Mouse (Mus musculus): ENCODE measurements around the gene Doc2a.

Doc2a gene

GRCm38 (mm10) chr7:126847116-126847420 is at the start of gene Doc2a:
Doc2a (plus strand) TSS chr7:126847416.
- no peak for DNase-seq (ENCODE audit: low read depth)

- DNase-seq (ENCODE audit: low read depth) = no peak
Measured at GRCm38 (mm10) chr7:126798127-126799049, 48.8 kb upstream of the Doc2a start.

GRCm38 (mm10) chr7:126799050-126799467 is 48.2 kb upstream of the Doc2a start:
- DNase-seq (ENCODE audit: low read depth) = peak; percentile 97

GRCm38 (mm10) chr7:126799468-126800268 is 47.5 kb upstream of the Doc2a start:
- DNase-seq (ENCODE audit: low read depth) = peak; percentile 70

GRCm38 (mm10) chr7:126800269-126801056 is 46.8 kb upstream of the Doc2a start:
- DNase-seq (ENCODE audit: low read depth) = no peak

GRCm38 (mm10) chr7:126801057-126801422 is 46.2 kb upstream of the Doc2a start:
- no peak for DNase-seq (ENCODE audit: low read depth)

- no peak for DNase-seq (ENCODE audit: low read depth)
Measured at GRCm38 (mm10) chr7:126802134-126802889, 44.9 kb upstream of the Doc2a start.

- no peak for DNase-seq (ENCODE audit: low read depth)
Measured at GRCm38 (mm10) chr7:126803181-126803580, 44.0 kb upstream of the Doc2a start.

- DNase-seq (ENCODE audit: low read depth) = no peak
Measured at GRCm38 (mm10) chr7:126803751-126804150, 43.5 kb upstream of the Doc2a start.

GRCm38 (mm10) chr7:126806956-126807355 is 40.3 kb upstream of the Doc2a start:
- no peak for DNase-seq (ENCODE audit: low read depth)

GRCm38 (mm10) chr7:126807405-126807804 is 39.8 kb upstream of the Doc2a start:
- DNase-seq (ENCODE audit: low read depth) = no peak

- DNase-seq (ENCODE audit: low read depth) = no peak
Measured at GRCm38 (mm10) chr7:126808703-126809455, 38.3 kb upstream of the Doc2a start.

GRCm38 (mm10) chr7:126809723-126810369 is 37.4 kb upstream of the Doc2a start:
- no peak for DNase-seq (ENCODE audit: low read depth)

GRCm38 (mm10) chr7:126815726-126816222 is 31.4 kb upstream of the Doc2a start:
- DNase-seq (ENCODE audit: low read depth) = no peak

GRCm38 (mm10) chr7:126816494-126816893 is 30.7 kb upstream of the Doc2a start:
- DNase-seq (ENCODE audit: low read depth) = no peak

GRCm38 (mm10) chr7:126817595-126817994 is 29.6 kb upstream of the Doc2a start:
- no peak for DNase-seq (ENCODE audit: low read depth)

- DNase-seq (ENCODE audit: low read depth) = no peak
Measured at GRCm38 (mm10) chr7:126818818-126819217, 28.4 kb upstream of the Doc2a start.

GRCm38 (mm10) chr7:126821835-126822511 is 25.2 kb upstream of the Doc2a start:
- DNase-seq (ENCODE audit: low read depth) = peak; percentile 86

- DNase-seq (ENCODE audit: low read depth) = no peak
Measured at GRCm38 (mm10) chr7:126822741-126823140, 24.5 kb upstream of the Doc2a start.

Data from c-Kit-positive CD71-negative TER-119-negative erythroid progenitor cells, embryonic 14.5 days (primary cell).